Mouse (Mus musculus) stomach, embryonic 16.5 days (tissue): ENCODE results near the gene F8a. TPM values are rescaled to one million over a fixed set of nuclear protein-coding genes. Genes with fewer than 3 reads are reported as not detected.
"Not testable (repeated sequence)": the region's sequence is repeated elsewhere in the genome, so short reads cannot be mapped to it uniquely, and the experiment has no call there.

Source experiments
- ATAC-seq: fragments of 200-750 bp; cut with Nextera tagmentation; 2 replicates; pipeline ENCODE4 v1.8.0; 2017; ENCODE audit warnings: moderate number of reproducible peaks, moderate TSS enrichment; ENCODE audit not compliant: insufficient read depth, low FRiP score
- H3K27ac ChIP-seq: fragments of 300-500 bp; sonication (generic); 2 replicates; pipeline ENCODE4 v1.5.1; 2014; ENCODE audit warnings: low read length
- H3K27me3 ChIP-seq: fragments of 300-500 bp; sonication (generic); 2 replicates; pipeline ENCODE4 v1.6.1; 2014; ENCODE audit warnings: low read length, control low read depth, mixed read lengths; ENCODE audit not compliant: control insufficient read depth, insufficient read depth
- H3K36me3 ChIP-seq: fragments of 300-500 bp; sonication (generic); 2 replicates; pipeline ENCODE4 v1.6.1; 2014; ENCODE audit warnings: low read length; ENCODE audit not compliant: control insufficient read depth, insufficient read depth
- H3K4me1 ChIP-seq: fragments of 300-500 bp; sonication (generic); 2 replicates; pipeline ENCODE4 v1.6.1; 2014; ENCODE audit warnings: low read length, control low read depth, mixed read lengths; ENCODE audit not compliant: control insufficient read depth, insufficient read depth
- H3K4me2 ChIP-seq: fragments of 300-500 bp; sonication (generic); 2 replicates; pipeline ENCODE4 v1.6.1; 2014; ENCODE audit warnings: low read depth, low read length, mixed read lengths
- H3K4me3 ChIP-seq: fragments of 300-500 bp; sonication (generic); replicated peaks from 2 replicates; pipeline ENCODE4 v1.5.1; 2014; ENCODE audit warnings: mild to moderate bottlenecking, low read length
- H3K9ac ChIP-seq: fragments of 300-500 bp; sonication (generic); 2 replicates; pipeline ENCODE4 v1.6.1; 2014; ENCODE audit warnings: low read length
- H3K9me3 ChIP-seq: fragments of 300-500 bp; sonication (generic); replicated peaks from 2 replicates; pipeline ENCODE4 v1.6.1; 2016; ENCODE audit warnings: low read length, control low read depth; ENCODE audit not compliant: control insufficient read depth
- WGBS: fragments of 180-500 bp; shearing (Covaris S2); extraction: QIAGEN DNeasy Blood & Tissue Kit; methylation state at CpG from one replicate; pipeline ENCODE4 v1.1.7; 2014; 5-methylcytosine and 5-hydroxymethylcytosine counted together
- polyA plus RNA-seq: library from polyadenylated mRNA; unstranded; fragments of >200 nt; fragmentation: Nextera tagmentation; extraction: Ambion mirVana; gene quantifications from 2 replicates; pipeline ENCODE4 v1.2.1, GENCODE M21; 2015

The F8a gene
- 12.8 and 14.7 TPM in 2 replicates for polyA plus RNA-seq

GRCm38 (mm10) chrX:73227914-73228605 is at the start of gene F8a:
Gene F8a, plus strand, starts transcription at chrX:73228291.
- Histone ChIP-seq H3K4me1 (no peaks in the 10 kb centered on the region), H3K4me2 (peak within 1 kb of the TSS; percentile 66), H3K27me3 (no peaks in the 10 kb centered on the region), H3K36me3 (no peaks in the 10 kb centered on the region), H3K27ac (peak within 1 kb of the TSS; percentile 89), H3K9ac (peak within 1 kb of the TSS; percentile 77), H3K4me3 (peak within 1 kb of the TSS; percentile 63), H3K9me3 (no peaks in the 10 kb centered on the region)
- 21% methylated on average over 37 of the region's 39 CpGs for WGBS
- peak; percentile 96 for ATAC-seq

- H3K27me3 ChIP-seq, H3K4me3 ChIP-seq, ATAC-seq, H3K9me3 ChIP-seq, H3K4me2 ChIP-seq, H3K9ac ChIP-seq, H3K27ac ChIP-seq, H3K36me3 ChIP-seq, H3K4me1 ChIP-seq: not testable (repeated sequence)
- 81% methylated on average over 12 of the region's 12 CpGs for WGBS
These were observed 36.2 kb upstream of the F8a start, which contains the start of gene Xlr3b for GRCm38 (mm10) chrX:73191934-73192333. Gene Xlr3b, plus strand, starts transcription at chrX:73192207.

- not testable (repeated sequence) for H3K27me3 ChIP-seq, H3K27ac ChIP-seq, H3K4me3 ChIP-seq, H3K36me3 ChIP-seq, H3K4me1 ChIP-seq, H3K9ac ChIP-seq, ATAC-seq, H3K9me3 ChIP-seq, H3K4me2 ChIP-seq
- 71% methylated on average over 10 of the region's 19 CpGs for WGBS
These were observed 14.1 kb upstream of the F8a start, which contains the start of gene Xlr4b for GRCm38 (mm10) chrX:73213819-73214564. Gene Xlr4b, plus strand, starts transcription at chrX:73214333.

- no peak for ATAC-seq
- no peak overlapping the region for H3K4me2 ChIP-seq
- 45% methylated on average over 1 of the region's 1 CpGs for WGBS
These were observed 2.7 kb upstream of the F8a start for GRCm38 (mm10) chrX:73225365-73225764.

GRCm38 (mm10) chrX:73228606-73229214 is 619 bp downstream of the F8a start:
- H3K4me1 ChIP-seq: no peaks in the 10 kb centered on the region
- WGBS: 9% methylated on average over 39 of the region's 51 CpGs
- H3K27me3 ChIP-seq: no peaks in the 10 kb centered on the region
- H3K36me3 ChIP-seq: no peaks in the 10 kb centered on the region
- no peaks in the 10 kb centered on the region for H3K9me3 ChIP-seq
- peak; percentile 56; the same call in 1 of the 2 replicates for ATAC-seq
- peak overlapping the region; percentile 63 for H3K4me3 ChIP-seq
- peak overlapping the region; percentile 77 for H3K9ac ChIP-seq
- peak overlapping the region; percentile 66 for H3K4me2 ChIP-seq
- H3K27ac ChIP-seq: peak overlapping the region; percentile 89

More at GRCm38 (mm10) chrX:73225365-73225764, 2.7 kb upstream of the F8a start:
- Histone ChIP-seq H3K36me3 (no peaks in the 10 kb centered on the region), H3K27me3 (no peaks in the 10 kb centered on the region), H3K4me3 (no peak overlapping the region), H3K9me3 (no peaks in the 10 kb centered on the region), H3K27ac (no peak overlapping the region), H3K4me1 (no peaks in the 10 kb centered on the region), H3K9ac (no peak overlapping the region)

- Histone ChIP-seq H3K4me3 (peak overlapping the region; percentile 63), H3K4me2 (peak overlapping the region; percentile 66), H3K9ac (peak overlapping the region; percentile 77), H3K36me3 (no peaks in the 10 kb centered on the region), H3K4me1 (no peaks in the 10 kb centered on the region), H3K27me3 (no peaks in the 10 kb centered on the region), H3K27ac (no peak overlapping the region), H3K9me3 (no peaks in the 10 kb centered on the region)
- no peak for ATAC-seq
- WGBS: 25% methylated on average over 3 of the region's 3 CpGs
These were observed 1.2 kb downstream of the F8a start for GRCm38 (mm10) chrX:73229288-73229687.

- not testable (repeated sequence) for H3K36me3 ChIP-seq, H3K4me1 ChIP-seq, H3K27me3 ChIP-seq, H3K4me2 ChIP-seq, H3K9me3 ChIP-seq, H3K4me3 ChIP-seq, H3K9ac ChIP-seq, H3K27ac ChIP-seq, ATAC-seq
- 89% methylated on average over 12 of the region's 14 CpGs for WGBS
These were observed 14.8 kb downstream of the F8a start, which contains the start of gene Xlr4c for GRCm38 (mm10) chrX:73242821-73243325. Gene Xlr4c, minus strand, starts transcription at chrX:73243130.

GRCm38 (mm10) chrX:73262428-73262827 is 34.3 kb downstream of the F8a start:
- H3K4me2 ChIP-seq, H3K27ac ChIP-seq, H3K4me1 ChIP-seq, H3K4me3 ChIP-seq, H3K36me3 ChIP-seq, H3K9ac ChIP-seq, H3K9me3 ChIP-seq, ATAC-seq, H3K27me3 ChIP-seq: not testable (repeated sequence)
- WGBS: 70% methylated on average over 1 of the region's 2 CpGs

- WGBS: 93% methylated on average over 14 of the region's 14 CpGs
- H3K27me3 ChIP-seq, ATAC-seq: not testable (repeated sequence)
These were observed 37.2 kb downstream of the F8a start, which contains the start of gene Xlr3c for GRCm38 (mm10) chrX:73265270-73265669. Gene Xlr3c, minus strand, starts transcription at chrX:73265390.

More at GRCm38 (mm10) chrX:73265270-73265669, 37.2 kb downstream of the F8a start, which contains the start of gene Xlr3c:
- not testable (repeated sequence) for H3K4me2 ChIP-seq, H3K9ac ChIP-seq, H3K9me3 ChIP-seq, H3K4me3 ChIP-seq, H3K27ac ChIP-seq, H3K4me1 ChIP-seq, H3K36me3 ChIP-seq
